Mouse (Mus musculus): ENCODE results near the gene Endod1. TPM values are rescaled to one million over a fixed set of nuclear protein-coding genes. Genes with fewer than 3 reads are reported as not detected.

Endod1 gene
- polyA plus RNA-seq (2015; fragmentation: Nextera tagmentation; extraction: Ambion mirVana): 7.4 and 10.4 TPM in 2 replicates

GRCm38 (mm10) chr9:14381353-14382055 is at the start of gene Endod1:
Gene Endod1, minus strand, starts transcription at chr9:14381507.
- Histone ChIP-seq H3K4me3 (peak within 1 kb of the TSS; percentile 93), H3K27ac (replicated peaks) (peak within 1 kb of the TSS; percentile 78), H3K27me3 (no peaks in the 10 kb centered on the region), H3K4me1 (peaks cover 15% of the 10 kb centered on the region), H3K9ac (replicated peaks) (peak within 1 kb of the TSS; percentile 89), H3K36me3 (no peaks in the 10 kb centered on the region), H3K9me3 (no peaks in the 10 kb centered on the region), H3K4me2 (replicated peaks) (peak within 1 kb of the TSS; percentile 97)
- peak; percentile 68 for ATAC-seq (replicated peaks)
- 2% methylated on average over 8 of the region's 8 CpGs for WGBS

- no peaks in the 10 kb centered on the region for H3K4me1 ChIP-seq
- no peak overlapping the region for H3K27ac ChIP-seq (replicated peaks)
- no peak overlapping the region for H3K4me2 ChIP-seq (replicated peaks)
- no peaks in the 10 kb centered on the region for H3K9me3 ChIP-seq
- no peak overlapping the region for H3K9ac ChIP-seq (replicated peaks)
- H3K36me3 ChIP-seq: no peaks in the 10 kb centered on the region
- no peaks in the 10 kb centered on the region for H3K27me3 ChIP-seq
- H3K4me3 ChIP-seq: no peak overlapping the region
- WGBS: 95% methylated on average over 5 of the region's 5 CpGs
- ATAC-seq (replicated peaks): no peak
Measured at GRCm38 (mm10) chr9:14409153-14409552, 27.8 kb upstream of the Endod1 start.

- WGBS: 77% methylated on average over 4 of the region's 4 CpGs
- no peak overlapping the region for H3K27ac ChIP-seq (replicated peaks)
Measured at GRCm38 (mm10) chr9:14408044-14408443, 26.7 kb upstream of the Endod1 start.

GRCm38 (mm10) chr9:14406056-14406455 is 24.7 kb upstream of the Endod1 start:
- ATAC-seq (replicated peaks): no peak
- no peaks in the 10 kb centered on the region for H3K4me1 ChIP-seq
- H3K4me2 ChIP-seq (replicated peaks): no peak overlapping the region
- no peaks in the 10 kb centered on the region for H3K9me3 ChIP-seq
- H3K4me3 ChIP-seq: no peak overlapping the region
- no peaks in the 10 kb centered on the region for H3K36me3 ChIP-seq
- WGBS: 73% methylated on average over 1 of the region's 1 CpGs
- no peaks in the 10 kb centered on the region for H3K27me3 ChIP-seq
- H3K27ac ChIP-seq (replicated peaks): no peak overlapping the region
- no peak overlapping the region for H3K9ac ChIP-seq (replicated peaks)

More at GRCm38 (mm10) chr9:14408044-14408443, 26.7 kb upstream of the Endod1 start:
- no peaks in the 10 kb centered on the region for H3K27me3 ChIP-seq
- ATAC-seq (replicated peaks): no peak
- no peak overlapping the region for H3K9ac ChIP-seq (replicated peaks)
- no peak overlapping the region for H3K4me2 ChIP-seq (replicated peaks)
- H3K4me1 ChIP-seq: no peaks in the 10 kb centered on the region
- H3K9me3 ChIP-seq: no peaks in the 10 kb centered on the region
- no peak overlapping the region for H3K4me3 ChIP-seq
- H3K36me3 ChIP-seq: no peaks in the 10 kb centered on the region

GRCm38 (mm10) chr9:14402099-14402498 is 20.8 kb upstream of the Endod1 start:
- ATAC-seq (replicated peaks): no peak
- Histone ChIP-seq H3K36me3 (no peaks in the 10 kb centered on the region), H3K27me3 (no peaks in the 10 kb centered on the region), H3K9me3 (no peaks in the 10 kb centered on the region), H3K27ac (replicated peaks) (no peak overlapping the region), H3K9ac (replicated peaks) (no peak overlapping the region), H3K4me1 (no peaks in the 10 kb centered on the region), H3K4me2 (replicated peaks) (no peak overlapping the region), H3K4me3 (no peak overlapping the region)
- 82% methylated on average over 1 of the region's 1 CpGs for WGBS

- Histone ChIP-seq H3K27me3 (no peaks in the 10 kb centered on the region), H3K4me3 (no peak overlapping the region), H3K9me3 (no peaks in the 10 kb centered on the region), H3K36me3 (no peaks in the 10 kb centered on the region), H3K9ac (replicated peaks) (no peak overlapping the region), H3K4me1 (no peaks in the 10 kb centered on the region), H3K27ac (replicated peaks) (no peak overlapping the region), H3K4me2 (replicated peaks) (no peak overlapping the region)
- WGBS: 92% methylated on average over 5 of the region's 5 CpGs
- no peak for ATAC-seq (replicated peaks)
Measured at GRCm38 (mm10) chr9:14400392-14400791, 19.1 kb upstream of the Endod1 start.

- H3K4me2 ChIP-seq (replicated peaks): no peak overlapping the region
- no peak for ATAC-seq (replicated peaks)
- 81% methylated on average over 1 of the region's 1 CpGs for WGBS
- no peaks in the 10 kb centered on the region for H3K4me1 ChIP-seq
- no peaks in the 10 kb centered on the region for H3K36me3 ChIP-seq
- no peaks in the 10 kb centered on the region for H3K9me3 ChIP-seq
- H3K27me3 ChIP-seq: no peaks in the 10 kb centered on the region
- H3K4me3 ChIP-seq: no peak overlapping the region
- H3K27ac ChIP-seq (replicated peaks): no peak overlapping the region
- no peak overlapping the region for H3K9ac ChIP-seq (replicated peaks)
Measured at GRCm38 (mm10) chr9:14398946-14399345, 17.6 kb upstream of the Endod1 start.

GRCm38 (mm10) chr9:14398084-14398483 is 16.8 kb upstream of the Endod1 start:
- H3K4me1 ChIP-seq: no peaks in the 10 kb centered on the region
- no peak overlapping the region for H3K4me3 ChIP-seq
- 50% methylated on average over 1 of the region's 1 CpGs for WGBS
- H3K4me2 ChIP-seq (replicated peaks): no peak overlapping the region
- H3K36me3 ChIP-seq: no peaks in the 10 kb centered on the region
- H3K27me3 ChIP-seq: no peaks in the 10 kb centered on the region
- H3K9me3 ChIP-seq: no peaks in the 10 kb centered on the region
- H3K27ac ChIP-seq (replicated peaks): no peak overlapping the region
- ATAC-seq (replicated peaks): no peak
- H3K9ac ChIP-seq (replicated peaks): no peak overlapping the region

GRCm38 (mm10) chr9:14397449-14397819 is 16.1 kb upstream of the Endod1 start:
- Histone ChIP-seq H3K9me3 (no peaks in the 10 kb centered on the region), H3K4me1 (no peaks in the 10 kb centered on the region), H3K4me2 (replicated peaks) (no peak overlapping the region), H3K9ac (replicated peaks) (no peak overlapping the region), H3K27me3 (no peaks in the 10 kb centered on the region), H3K4me3 (no peak overlapping the region), H3K36me3 (no peaks in the 10 kb centered on the region), H3K27ac (replicated peaks) (no peak overlapping the region)
- ATAC-seq (replicated peaks): no peak
- WGBS: 92% methylated on average over 6 of the region's 6 CpGs

- H3K9me3 ChIP-seq: no peaks in the 10 kb centered on the region
- H3K4me3 ChIP-seq: no peak overlapping the region
- no peak overlapping the region for H3K4me2 ChIP-seq (replicated peaks)
- H3K9ac ChIP-seq (replicated peaks): no peak overlapping the region
- whole genome bisulfite sequencing: 88% methylated on average over 3 of the region's 3 CpGs
- H3K27me3 ChIP-seq: no peaks in the 10 kb centered on the region
- H3K27ac ChIP-seq (replicated peaks): no peak overlapping the region
- H3K36me3 ChIP-seq: no peaks in the 10 kb centered on the region
- ATAC-seq (replicated peaks): no peak
- no peaks in the 10 kb centered on the region for H3K4me1 ChIP-seq
Measured at GRCm38 (mm10) chr9:14396819-14397448, 15.6 kb upstream of the Endod1 start.

- no peaks in the 10 kb centered on the region for H3K27me3 ChIP-seq
- no peak overlapping the region for H3K4me2 ChIP-seq (replicated peaks)
- H3K9ac ChIP-seq (replicated peaks): no peak overlapping the region
- no peaks in the 10 kb centered on the region for H3K4me1 ChIP-seq
- no peaks in the 10 kb centered on the region for H3K9me3 ChIP-seq
- H3K4me3 ChIP-seq: no peak overlapping the region
- no peak for ATAC-seq (replicated peaks)
- no peaks in the 10 kb centered on the region for H3K36me3 ChIP-seq
- 91% methylated on average over 2 of the region's 2 CpGs for WGBS
- no peak overlapping the region for H3K27ac ChIP-seq (replicated peaks)
Measured at GRCm38 (mm10) chr9:14396096-14396495, 14.8 kb upstream of the Endod1 start.

GRCm38 (mm10) chr9:14394956-14395561 is 13.8 kb upstream of the Endod1 start:
- WGBS: 58% methylated on average over 2 of the region's 2 CpGs
- no peak overlapping the region for H3K9ac ChIP-seq (replicated peaks)
- no peak overlapping the region for H3K4me3 ChIP-seq
- no peaks in the 10 kb centered on the region for H3K4me1 ChIP-seq
- no peak overlapping the region for H3K4me2 ChIP-seq (replicated peaks)
- no peak for ATAC-seq (replicated peaks)
- no peak overlapping the region for H3K27ac ChIP-seq (replicated peaks)
- no peaks in the 10 kb centered on the region for H3K36me3 ChIP-seq
- no peaks in the 10 kb centered on the region for H3K9me3 ChIP-seq
- no peaks in the 10 kb centered on the region for H3K27me3 ChIP-seq
